Mouse (Mus musculus): ENCODE data around the gene Smoc1.
A peak's percentile ranks its signal among the peaks of the same experiment; 100 is the strongest.

Gene Smoc1

DNA sequence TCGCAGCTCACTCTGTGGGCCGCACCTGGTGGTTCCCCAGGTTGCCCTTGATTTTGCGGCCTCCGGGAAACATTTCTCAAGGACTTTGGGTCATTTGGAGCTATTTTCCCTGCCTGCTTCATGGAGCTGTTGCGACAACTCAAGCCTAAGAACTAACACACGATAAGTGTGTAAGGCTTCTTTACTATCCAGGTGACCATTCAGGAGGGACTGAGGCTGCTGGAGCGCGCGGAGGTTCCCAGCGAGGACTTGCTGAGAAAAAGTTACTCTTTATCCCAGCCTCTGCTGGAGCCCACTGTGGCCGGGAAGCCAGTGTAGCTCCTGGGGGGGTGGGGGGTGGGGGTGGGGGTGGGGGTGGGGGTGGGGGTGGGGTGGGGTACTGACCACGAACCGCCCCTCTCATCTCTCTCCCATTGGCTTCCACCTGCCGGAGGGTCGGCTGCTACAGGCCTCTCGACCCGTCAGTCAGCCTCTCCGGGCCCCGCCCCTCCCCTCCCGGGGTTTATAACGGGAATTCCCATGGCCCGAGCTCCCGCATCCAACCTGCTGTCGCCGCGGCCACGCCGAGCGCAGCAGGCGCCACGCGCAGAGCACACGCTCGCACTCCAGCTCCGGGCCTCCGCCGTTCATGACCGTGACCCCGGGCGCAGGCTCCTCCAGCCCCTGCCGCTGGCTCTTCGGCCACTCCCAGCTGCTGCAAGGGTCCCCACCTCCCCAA is at the start of gene Smoc1:
Gene Smoc1 (plus strand): TSS at position 532 of the 718 bp plus-strand sequence.
- DNase-seq (ENCODE audit: low spot score) = peak; percentile 92

DNA sequence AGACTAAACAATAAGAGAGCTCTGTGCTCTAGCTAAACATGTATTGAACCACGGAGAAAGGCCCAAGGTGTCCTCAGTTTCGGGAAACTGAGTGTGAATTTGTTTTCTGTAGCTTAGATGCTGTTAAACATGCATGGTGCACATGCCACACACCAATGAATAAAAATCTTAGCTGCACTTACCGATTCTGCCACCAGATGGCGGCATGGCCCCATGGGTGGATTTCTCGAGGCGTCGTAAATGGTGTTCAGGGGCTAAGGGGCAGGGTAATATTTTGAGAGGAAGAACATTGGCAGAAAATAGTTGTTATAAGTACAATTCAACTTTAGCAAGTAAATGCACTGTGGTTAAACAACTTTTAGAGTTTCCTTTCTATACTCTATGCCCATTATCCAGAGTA is 44.3 kb upstream of the Smoc1 start:
- DNase-seq (ENCODE audit: low spot score) = peak; percentile 89

DNA sequence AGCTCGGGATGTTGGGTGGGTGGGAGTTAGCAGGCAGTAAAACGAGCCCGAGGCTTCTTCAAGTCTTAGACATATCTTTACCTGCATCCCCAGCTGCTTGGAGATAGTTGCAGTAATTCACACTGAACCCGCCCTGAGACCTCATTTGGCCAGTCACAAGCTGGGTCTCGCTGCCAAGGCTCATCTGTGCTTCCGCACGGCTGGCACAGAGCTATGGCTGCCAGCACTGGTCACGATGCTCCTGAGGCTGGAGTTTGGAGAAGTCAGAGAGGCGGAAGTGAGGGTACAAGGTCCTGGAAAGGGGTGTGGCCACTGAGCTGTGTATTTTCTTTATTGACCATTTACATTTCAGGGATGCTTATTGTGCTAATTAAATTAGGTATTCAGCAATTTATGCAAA is 42.9 kb upstream of the Smoc1 start:
- peak; percentile 35 for DNase-seq (ENCODE audit: low spot score)

DNA sequence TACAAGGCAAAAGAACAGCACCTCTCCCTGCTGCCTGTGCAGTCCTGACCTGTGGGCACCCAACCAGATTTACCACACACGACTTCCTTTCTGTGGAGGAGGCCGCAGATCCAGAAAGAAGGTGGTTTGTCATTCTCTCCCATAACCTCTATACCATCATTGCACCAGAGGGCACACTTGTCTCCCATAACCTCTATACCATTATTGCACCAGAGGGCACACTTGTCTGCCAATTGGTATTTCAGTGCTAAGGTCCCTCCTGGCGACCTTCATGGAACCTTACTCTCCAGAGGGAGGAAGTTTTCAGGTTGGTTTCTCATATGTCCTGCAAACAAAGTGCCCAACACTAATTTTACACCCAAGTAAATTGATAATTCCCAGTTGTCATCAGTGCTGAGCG is 40.0 kb upstream of the Smoc1 start:
- peak; percentile 24 for DNase-seq (ENCODE audit: low spot score)

DNA sequence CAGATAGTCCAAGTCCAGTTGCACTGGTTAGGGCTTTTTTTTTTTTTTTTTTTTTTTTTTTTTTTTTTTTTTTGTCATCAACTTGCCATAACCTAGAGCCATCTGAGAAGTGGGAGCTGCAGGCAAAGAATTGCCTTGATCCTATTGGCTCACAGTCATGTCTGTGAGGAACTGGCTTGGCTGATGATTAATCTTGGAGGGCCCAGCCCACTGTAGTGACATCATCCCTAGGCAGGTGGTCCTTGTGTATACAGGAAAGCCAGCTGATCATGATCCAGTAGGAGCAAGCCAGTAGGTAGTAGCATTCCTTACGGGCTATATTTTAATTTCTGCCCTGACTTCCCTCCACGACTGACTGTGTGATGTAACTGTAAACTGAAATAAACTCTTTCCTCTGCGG is 38.3 kb upstream of the Smoc1 start:
- DNase-seq (ENCODE audit: low spot score) = peak; percentile 22

DNA sequence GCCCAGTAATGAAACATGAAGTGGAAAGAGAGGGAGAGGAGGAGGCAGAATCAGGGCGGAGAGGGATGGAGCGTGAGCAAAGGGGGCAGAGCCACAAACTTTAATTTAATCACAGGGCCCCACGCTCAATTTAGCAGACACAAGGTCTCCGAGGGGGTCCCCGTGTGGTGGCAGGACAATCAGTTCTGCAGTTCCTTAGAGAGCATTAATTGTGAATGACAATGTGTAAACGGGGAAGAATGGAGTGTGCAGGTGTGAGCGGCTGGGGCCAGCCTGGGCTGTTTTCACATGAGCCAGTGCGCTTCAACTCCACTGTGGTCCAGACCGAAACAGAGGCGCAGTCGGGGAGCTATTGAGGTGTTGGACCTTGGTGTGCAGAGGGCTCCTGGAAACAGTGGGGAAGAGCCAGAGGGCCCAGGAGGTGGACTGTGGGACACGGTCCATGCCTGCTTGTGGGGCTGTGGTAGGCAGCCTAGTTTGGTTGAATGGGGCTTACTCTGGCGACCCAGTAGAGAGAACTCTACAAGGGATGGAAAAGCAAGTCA is 35.6 kb upstream of the Smoc1 start:
- DNase-seq (ENCODE audit: low spot score) = peak; percentile 34

DNA sequence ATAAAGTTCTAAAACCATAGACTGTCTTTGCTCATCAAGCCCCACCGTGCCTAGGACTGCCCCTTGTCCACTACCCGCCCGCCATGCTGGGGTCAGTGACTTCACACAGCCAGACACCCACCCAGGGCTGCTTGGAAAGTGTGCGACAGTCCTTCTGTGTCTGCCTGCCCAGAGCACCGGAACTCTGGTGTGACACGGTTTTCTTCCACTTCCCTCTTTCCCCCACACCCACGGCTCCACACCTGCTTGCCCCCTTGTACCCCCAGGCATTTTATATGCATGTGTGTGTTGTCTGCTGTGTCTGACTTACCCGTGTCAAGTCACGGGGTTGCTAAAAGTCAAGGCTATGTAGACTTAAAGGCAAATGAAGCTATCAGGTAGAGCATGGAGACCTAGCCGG is 34.8 kb upstream of the Smoc1 start:
- peak; percentile 31 for DNase-seq (ENCODE audit: low spot score)

DNA sequence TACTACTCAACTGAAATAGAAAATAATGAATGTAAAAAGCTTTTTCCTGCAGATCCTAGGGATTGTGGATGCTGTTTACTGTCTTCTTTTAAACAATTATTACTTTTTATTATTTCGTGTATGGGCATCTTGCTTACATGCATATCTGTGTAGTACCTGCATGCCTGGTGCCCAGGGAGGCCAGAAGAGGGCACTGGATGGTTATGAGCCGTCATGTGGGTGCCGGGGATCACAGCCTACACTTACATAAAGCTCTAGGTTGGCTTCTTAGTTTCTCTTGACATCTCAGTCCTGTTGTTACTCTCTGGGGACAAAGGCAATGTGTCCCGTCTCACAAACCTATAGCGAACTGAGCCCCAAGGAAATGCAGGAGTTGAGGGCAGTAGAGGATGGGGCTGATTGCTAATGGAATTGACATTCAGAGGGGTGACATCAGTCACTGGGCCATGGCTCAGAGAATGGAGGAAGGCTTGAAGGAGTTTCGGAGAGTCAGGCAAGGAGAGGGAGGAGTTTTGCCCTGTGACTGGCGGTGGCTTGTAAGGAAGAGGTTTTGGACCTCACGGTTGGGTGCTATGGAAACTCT is 34.0 kb upstream of the Smoc1 start:
- DNase-seq (ENCODE audit: low spot score) = peak; percentile 42

DNA sequence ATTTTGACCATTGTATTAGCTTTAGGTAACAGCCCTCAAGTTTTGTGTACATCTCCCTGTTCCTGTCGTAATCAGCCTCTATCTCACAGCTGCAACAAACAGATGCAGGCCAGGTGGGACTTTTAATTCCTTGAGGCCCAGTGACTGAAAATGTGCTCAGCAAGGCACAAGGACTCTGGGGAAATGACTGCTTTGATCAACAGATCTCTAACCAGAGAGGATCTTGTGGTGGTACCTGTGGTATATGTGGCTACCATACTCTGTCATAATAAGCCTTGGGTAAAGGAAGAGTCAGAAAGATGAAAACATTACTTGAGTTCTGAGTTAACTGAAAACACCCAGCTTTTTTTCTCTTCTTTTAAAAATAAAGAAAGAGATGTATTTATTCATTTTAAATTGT is 32.8 kb upstream of the Smoc1 start:
- peak; percentile 3 for DNase-seq (ENCODE audit: low spot score)

DNA sequence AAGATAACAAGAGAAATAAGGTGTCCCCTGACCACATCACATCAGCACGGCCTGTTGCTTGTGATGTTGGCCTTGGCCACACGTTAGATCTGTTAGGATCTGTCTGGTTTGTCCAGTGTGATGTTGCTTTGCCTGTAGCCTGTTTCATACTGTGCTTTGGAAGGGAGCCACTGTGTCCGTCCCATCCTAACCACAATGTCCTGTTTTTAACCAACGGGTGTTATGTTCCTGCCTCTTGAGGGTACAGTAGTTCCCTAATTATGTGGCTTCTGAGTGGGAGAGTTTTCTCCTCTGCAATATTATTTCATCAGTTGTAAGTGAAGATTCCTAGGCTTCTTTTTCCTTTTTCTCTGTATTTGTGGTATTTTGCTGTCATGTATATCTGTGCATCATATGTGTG is 31.3 kb upstream of the Smoc1 start:
- no peak for DNase-seq (ENCODE audit: low spot score)

DNA sequence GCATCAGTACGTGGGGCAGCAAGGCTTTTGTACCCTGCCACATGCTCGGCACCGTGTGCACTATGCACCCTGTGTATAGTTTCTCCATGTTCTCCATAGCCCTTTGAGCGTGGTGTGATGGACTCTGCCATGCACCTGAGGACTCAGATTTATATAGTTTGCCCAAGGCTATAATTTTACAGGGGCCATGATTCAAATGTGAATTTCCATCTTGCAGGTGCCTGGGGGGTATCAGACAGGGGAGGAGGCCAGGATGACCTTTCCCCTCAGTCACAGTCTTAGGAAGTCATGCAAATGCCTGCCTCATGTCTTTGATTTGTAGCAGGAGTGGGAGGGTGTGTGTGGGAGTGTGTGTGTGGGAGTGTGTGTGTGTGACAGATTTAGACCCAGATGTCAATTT is 29.0 kb upstream of the Smoc1 start:
- peak; percentile 30 for DNase-seq (ENCODE audit: low spot score)

DNA sequence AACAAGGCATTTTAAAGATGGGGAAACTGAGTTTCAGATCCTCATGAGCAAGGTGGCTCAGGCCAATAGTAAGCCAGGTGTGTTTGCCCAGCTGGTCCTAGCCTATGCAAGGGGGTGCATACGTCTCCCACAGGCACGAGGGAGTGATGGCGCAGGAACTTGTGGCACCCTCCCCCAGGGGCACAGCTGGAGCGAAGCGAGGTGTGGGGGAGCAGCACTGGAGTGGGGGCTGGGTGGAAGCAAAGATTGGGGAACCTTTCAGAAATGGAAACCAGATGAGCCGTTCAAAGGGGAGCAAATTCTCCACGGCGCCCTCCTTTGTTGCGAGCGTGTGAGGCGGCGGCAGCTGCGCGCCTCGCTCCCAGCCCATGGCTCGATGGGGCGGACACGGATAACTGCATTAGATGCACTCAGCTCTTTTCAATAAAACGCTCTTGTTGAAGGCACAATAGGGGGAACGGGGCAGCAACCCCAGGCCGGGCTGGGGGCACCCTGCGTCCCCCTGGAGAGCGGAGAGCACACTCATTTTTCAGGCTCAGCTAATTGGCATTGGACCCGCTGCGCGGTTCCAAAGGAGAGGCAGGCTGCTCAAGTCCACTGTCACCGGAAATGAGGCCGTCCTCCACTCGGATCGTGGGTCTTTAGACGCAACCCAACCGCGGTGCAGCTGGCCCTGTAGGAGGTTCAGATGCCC is 27.9 kb upstream of the Smoc1 start:
- peak; percentile 42 for DNase-seq (ENCODE audit: low spot score)

DNA sequence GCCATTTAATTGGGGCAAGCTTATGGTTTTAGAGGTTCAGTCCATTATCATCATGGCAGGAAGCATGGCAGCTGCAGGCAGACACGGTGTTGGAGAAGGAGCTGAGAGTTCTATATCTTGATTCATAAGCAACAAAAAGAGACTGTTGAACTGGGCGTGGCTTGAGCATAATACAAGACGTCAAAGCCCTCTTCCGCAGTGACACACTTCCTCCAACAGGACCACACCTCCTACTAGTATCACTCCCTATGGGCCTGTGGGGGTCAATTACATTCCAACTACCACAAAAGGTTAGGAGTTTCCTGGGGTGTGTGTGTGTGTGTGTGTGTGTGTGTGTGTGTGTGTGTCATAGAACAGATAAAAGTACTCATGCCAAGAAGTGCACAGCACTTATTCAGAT is 25.7 kb upstream of the Smoc1 start:
- peak; percentile 23 for DNase-seq (ENCODE audit: low spot score)

DNA sequence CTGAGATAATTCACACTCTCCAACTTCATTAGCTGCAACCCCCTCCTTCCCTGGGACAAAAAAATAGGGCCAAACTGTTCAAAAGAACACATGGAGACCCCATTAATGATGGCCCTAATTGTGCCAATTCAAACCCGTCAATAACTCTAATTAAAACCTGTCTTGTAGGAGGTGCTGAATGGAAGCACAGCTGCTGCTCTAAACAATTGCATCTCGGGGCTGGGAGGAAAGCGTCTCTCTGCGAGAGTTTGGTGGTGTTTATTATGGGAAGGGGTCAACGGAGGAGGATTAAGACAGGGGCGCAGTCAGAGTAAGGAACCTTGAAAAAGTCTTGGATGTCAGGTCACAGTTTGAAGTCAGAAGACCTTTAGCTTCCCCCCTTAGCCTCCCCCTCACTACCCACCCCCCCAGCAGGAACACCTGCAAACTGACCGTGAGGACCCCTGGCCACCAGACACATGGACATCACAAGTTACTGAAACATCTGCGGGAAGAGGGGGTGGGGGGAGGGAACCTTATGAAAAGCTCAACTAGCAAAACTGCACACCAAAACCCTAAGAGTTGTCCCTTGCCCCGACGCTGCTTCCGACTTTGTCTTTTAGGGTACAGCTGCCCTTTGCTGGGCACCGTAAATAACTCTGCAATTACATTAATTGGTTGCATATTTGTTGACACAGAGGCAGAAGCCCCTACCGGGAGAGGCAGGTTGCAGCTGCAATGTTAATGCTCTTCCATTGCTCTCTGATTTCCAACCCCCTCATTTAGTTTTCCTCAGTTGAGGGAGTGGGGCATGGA is 23.6 kb upstream of the Smoc1 start:
- DNase-seq (ENCODE audit: low spot score) = no peak

DNA sequence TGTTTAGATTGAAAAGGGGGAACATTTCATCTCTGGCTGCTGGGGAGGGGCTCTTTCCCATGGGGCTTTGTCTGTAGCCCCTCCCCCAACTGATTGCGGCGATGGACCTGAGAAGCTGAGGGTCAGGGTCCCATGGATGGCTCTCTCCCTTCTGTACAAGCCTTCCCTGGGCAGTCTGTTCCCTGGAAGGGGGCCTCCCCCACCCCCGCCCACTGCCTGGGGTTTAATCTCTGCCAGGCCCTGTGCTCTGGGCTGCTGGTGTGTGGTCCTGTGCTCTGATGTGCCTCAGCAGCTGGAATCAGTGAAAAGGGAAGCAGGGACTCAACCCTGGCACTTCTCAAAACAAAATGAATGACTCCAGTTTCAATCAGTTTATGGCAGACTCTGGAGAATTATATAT is 16.8 kb upstream of the Smoc1 start:
- peak; percentile 56 for DNase-seq (ENCODE audit: low spot score)

DNA sequence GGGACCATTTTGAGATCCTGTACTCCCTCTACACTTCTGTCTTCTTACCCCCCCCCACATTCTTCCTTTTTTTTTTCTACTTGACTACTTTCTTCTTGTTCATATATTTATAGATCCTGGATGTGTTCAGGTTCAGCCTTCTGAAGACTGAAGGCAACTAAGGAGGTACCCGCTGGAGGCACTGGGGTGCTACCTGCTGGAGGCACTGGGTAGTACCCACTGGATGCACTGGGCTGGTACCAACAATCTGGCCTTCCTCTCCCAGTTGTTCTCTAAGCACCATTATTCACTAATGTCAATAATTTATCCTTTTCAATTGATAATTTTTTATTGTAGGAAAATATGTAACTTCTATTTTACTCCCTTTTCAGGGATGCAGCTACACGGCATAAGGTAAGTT is 14.6 kb upstream of the Smoc1 start:
- DNase-seq (ENCODE audit: low spot score) = no peak

DNA sequence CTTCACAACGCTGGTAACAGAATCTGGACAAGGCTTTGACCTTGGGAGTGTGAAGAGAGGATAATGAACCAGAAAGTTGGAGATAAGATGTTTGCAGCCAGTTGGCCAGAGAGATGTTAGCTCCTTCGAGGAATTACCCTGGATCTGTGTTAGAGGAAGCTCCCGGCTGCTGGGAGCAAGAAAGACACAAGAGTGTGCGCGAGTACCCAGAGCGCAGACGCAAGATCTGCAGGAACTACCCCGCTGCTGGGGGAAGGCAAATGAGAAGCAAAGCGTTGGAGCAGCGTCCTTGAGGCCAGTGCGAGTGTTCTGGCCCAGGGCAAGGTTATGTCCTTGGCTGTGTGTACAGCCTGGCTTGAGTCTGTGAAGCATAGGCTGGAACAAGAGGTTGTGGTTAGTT is 13.1 kb upstream of the Smoc1 start:
- DNase-seq (ENCODE audit: low spot score) = peak; percentile 59

DNA sequence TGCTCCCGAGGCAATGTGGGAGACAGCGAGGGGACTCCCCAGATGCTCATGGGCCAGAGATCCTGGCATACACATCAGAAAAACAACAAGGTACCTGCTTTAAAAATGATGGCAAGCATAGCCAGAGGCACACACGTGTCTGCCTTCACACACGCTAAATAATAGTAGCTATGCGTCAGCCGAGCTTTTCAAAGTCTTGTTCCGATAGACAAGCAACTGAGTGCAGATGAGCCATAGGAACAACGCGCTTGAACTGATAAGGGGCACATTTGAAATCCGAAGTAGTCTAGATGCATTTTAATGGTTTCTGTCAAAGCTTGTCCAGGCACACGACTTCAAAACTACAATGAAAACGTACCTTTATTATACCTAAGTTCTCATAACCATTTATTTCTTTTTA is 9.0 kb upstream of the Smoc1 start:
- no peak for DNase-seq (ENCODE audit: low spot score)

DNA sequence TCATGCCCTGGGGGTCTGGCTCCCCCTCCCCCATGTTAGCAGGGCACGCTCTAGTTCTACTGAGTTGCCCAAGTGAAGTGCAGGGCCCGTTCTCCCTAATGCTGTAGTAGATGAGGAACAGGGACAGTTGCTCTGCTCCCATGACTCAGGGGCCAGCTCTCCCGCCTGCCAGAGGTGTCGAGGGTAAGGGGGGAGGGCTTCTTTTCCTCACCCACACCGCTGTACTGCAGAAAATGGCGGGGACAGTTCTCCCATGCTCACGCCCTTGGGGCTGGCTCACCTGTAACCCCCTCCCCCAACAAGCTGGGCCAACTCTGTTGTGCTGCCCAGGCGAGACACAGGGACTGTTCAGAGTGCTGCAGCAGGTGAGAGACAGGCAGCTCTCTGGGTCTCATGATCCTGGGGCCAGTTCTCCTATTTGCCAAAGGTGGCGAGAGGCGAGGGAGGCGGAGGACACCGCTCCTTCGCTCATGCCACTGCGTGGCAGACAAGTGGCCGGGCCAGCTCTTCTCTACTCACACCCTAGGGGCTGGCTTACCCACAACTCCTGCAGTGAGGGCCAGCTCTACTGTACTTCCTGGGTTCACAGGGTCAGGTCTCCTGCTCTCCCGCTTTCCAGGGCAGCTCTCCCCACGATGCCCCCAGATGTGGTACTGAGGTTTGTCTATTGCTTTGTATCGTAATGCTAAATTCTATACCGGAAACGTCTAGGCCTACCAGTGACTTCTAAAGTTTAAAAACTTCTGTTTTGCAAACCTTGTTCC is 7.9 kb upstream of the Smoc1 start:
- no peak for DNase-seq (ENCODE audit: low spot score)

DNA sequence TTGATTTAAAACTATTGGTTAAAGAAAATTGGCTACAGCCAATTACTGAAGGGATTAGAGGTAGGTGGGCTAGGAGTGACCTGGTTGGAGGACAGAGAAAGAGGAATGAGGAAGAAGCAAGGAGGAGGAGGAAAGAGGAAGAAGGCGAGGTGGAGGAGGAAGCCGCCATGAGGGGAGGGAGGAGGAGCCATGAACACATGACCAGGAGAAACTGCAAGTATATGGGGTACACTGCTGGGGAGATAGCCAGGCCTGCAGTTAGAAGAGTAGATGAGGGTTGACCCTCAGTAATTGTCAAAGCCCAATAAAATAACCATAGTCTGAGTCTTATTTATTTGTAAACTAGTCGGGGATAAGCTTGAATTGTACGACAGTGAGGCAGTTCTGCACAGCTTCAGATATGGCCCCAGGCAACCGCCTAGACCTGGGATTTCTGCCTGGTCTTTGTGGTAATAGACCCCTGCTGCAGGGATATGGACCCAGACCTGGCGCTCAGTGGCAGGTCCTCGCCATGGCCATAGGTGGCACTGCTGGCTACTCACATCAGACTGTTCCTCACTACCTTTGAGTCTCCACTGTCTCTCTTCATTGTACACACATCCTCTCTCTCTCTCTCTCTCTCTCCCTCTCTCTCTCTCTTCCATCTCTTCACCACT is 7.2 kb upstream of the Smoc1 start:
- DNase-seq (ENCODE audit: low spot score) = no peak

DNA sequence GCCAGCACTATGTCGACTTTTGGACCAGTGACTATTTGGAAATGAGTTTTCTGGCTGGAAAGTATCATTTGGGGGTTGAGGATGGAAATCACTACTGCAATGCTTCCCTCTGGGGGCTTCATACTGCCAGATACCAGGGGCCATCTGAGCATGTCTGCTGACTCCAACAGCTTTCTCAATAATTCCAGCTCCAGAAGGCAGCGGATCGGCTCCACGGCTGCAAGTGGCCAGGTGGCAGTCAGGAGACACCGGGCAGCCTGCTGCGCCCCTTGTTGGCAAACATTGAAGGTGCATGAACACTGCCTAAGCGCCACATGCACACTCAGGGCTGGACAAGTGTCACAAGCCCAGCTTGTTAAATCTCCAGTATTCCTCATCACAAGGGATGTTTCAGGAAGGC is 2.2 kb upstream of the Smoc1 start:
- no peak for DNase-seq (ENCODE audit: low spot score)

All from testis, postnatal 10 days (tissue).